Mouse (Mus musculus) urinary bladder, postnatal 25 days (tissue): ENCODE data around the gene Grm6.

ENCODE experiments used
- DNase-seq: peaks from one replicate; pipeline ENCODE4 v3.0.0; 2022; ENCODE audit warnings: low spot score

Grm6 gene

GRCm38 (mm10) chr11:50914461-50914860, 64.0 kb downstream of the Grm6 start:
- DNase-seq: no peak
